Mouse (Mus musculus): ENCODE data around the gene Psmb8. TPM values are rescaled to one million over a fixed set of nuclear protein-coding genes. Genes with fewer than 3 reads are reported as not detected.
"Not testable (repeated sequence)": the region's sequence is repeated elsewhere in the genome, so short reads cannot be mapped to it uniquely, and the experiment has no call there.

Psmb8 gene
- polyA plus RNA-seq, 1 experiment from 2014 or later, result 1.5 TPM

DNA sequence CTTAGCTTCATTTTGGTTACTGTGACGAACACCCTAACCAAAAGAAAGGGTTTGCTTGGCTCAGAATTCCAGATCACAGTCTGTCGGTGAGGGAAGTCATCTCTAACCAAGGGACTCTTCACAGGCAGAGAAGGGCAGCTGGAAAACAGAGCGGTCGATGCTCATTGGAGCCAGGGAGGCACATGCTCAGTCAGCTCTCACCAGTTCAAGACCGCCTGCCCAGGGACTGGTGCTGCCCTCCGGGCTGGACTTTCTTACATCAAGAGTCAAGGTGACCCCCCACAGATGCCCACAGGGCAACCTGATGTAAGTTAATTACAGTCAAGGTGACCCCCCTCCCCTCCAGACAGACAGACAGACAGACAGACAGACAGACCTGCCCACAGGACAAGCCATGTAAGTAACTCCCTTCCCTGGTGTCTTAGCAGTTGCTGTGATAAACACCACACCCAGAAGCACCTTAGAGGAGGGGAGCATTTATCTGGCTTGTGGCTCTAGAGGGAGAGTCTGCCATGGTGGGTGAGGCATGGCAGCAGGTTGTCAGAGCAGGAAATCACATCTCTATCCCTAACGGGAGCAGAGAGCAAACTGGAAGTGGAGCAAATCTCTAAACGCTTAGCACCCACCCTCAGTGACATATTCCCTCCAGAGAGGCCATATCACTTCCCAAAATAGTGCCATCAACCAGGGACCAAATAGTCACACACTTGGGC lies 19.9 kb downstream of the Psmb8 start:
- Histone ChIP-seq H3K9me3 (ENCODE audit: control insufficient read depth, low read length) (no peaks in the 10 kb centered on the region), H3K9ac (replicated peaks; ENCODE audit: low read depth, low read length) (no peak overlapping the region), H3K27me3 (replicated peaks; ENCODE audit: control insufficient read depth, insufficient read depth, low read length) (peaks cover 15% of the 10 kb centered on the region), H3K4me1 (replicated peaks; ENCODE audit: control insufficient read depth, insufficient read depth, low read length) (no peaks in the 10 kb centered on the region), H3K27ac (ENCODE audit: low read length) (no peak overlapping the region), H3K4me2 (ENCODE audit: low read length) (no peak overlapping the region), H3K36me3 (ENCODE audit: control insufficient read depth, insufficient read depth) (no peaks in the 10 kb centered on the region), H3K4me3 (replicated peaks; ENCODE audit: low read length) (no peak overlapping the region)
- no peak for ATAC-seq
- WGBS, result 87% methylated on average over 8 of the region's 8 CpGs

- Histone ChIP-seq H3K9ac (replicated peaks; ENCODE audit: low read depth, low read length) (no peak overlapping the region), H3K4me3 (replicated peaks; ENCODE audit: low read length) (no peak overlapping the region), H3K27ac (ENCODE audit: low read length) (no peak overlapping the region), H3K27me3 (replicated peaks; ENCODE audit: control insufficient read depth, insufficient read depth, low read length) (peaks cover 12% of the 10 kb centered on the region), H3K36me3 (ENCODE audit: control insufficient read depth, insufficient read depth) (no peaks in the 10 kb centered on the region), H3K9me3 (ENCODE audit: control insufficient read depth, low read length) (no peaks in the 10 kb centered on the region), H3K4me2 (ENCODE audit: low read length) (no peak overlapping the region), H3K4me1 (replicated peaks; ENCODE audit: control insufficient read depth, insufficient read depth, low read length) (no peaks in the 10 kb centered on the region)
- WGBS, result 88% methylated on average over 5 of the region's 5 CpGs
- no peak for ATAC-seq
These were observed 20.5 kb downstream of the Psmb8 start for GRCm38 (mm10) chr17:34217986-34218385.

GRCm38 (mm10) chr17:34218675-34219074 lies 21.2 kb downstream of the Psmb8 start:
- Histone ChIP-seq H3K4me2 (ENCODE audit: low read length) (no peak overlapping the region), H3K9ac (replicated peaks; ENCODE audit: low read depth, low read length) (no peak overlapping the region), H3K4me1 (replicated peaks; ENCODE audit: control insufficient read depth, insufficient read depth, low read length) (no peaks in the 10 kb centered on the region), H3K4me3 (replicated peaks; ENCODE audit: low read length) (no peak overlapping the region), H3K36me3 (ENCODE audit: control insufficient read depth, insufficient read depth) (no peaks in the 10 kb centered on the region), H3K9me3 (ENCODE audit: control insufficient read depth, low read length) (no peaks in the 10 kb centered on the region), H3K27me3 (replicated peaks; ENCODE audit: control insufficient read depth, insufficient read depth, low read length) (peaks cover 9% of the 10 kb centered on the region; the same call in 1 of the 2 replicates), H3K27ac (ENCODE audit: low read length) (no peak overlapping the region)
- ATAC-seq, result no peak
- 62% methylated on average over 11 of the region's 11 CpGs for WGBS

DNA sequence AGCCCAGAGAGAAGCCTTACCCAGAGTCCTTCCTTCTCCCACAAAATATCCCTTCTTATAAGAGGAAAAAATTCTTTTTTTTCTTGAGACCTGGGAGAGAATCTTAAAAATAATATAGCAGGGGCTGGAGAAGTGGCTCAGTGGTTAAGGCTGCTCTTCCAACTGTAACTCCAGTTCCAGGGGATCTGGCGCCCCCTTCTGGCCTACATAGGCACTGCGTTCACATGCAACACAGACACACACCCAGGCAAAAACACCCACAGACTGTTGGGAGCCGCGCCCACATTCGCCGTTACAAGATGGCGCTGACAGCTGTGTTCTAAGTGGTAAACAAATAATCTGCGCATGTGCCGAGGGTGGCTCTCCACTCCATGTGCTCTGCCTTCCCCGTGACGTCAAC lies 21.6 kb downstream of the Psmb8 start:
- H3K4me2 ChIP-seq (ENCODE audit: low read length); H3K4me1 ChIP-seq (replicated peaks; ENCODE audit: control insufficient read depth, insufficient read depth, low read length); H3K4me3 ChIP-seq (replicated peaks; ENCODE audit: low read length); H3K9ac ChIP-seq (replicated peaks; ENCODE audit: low read depth, low read length); H3K27me3 ChIP-seq (replicated peaks; ENCODE audit: control insufficient read depth, insufficient read depth, low read length); ATAC-seq; H3K27ac ChIP-seq (ENCODE audit: low read length); H3K36me3 ChIP-seq (ENCODE audit: control insufficient read depth, insufficient read depth); H3K9me3 ChIP-seq (ENCODE audit: control insufficient read depth, low read length): not testable (repeated sequence)
- 91% methylated on average over 7 of the region's 11 CpGs for WGBS

DNA sequence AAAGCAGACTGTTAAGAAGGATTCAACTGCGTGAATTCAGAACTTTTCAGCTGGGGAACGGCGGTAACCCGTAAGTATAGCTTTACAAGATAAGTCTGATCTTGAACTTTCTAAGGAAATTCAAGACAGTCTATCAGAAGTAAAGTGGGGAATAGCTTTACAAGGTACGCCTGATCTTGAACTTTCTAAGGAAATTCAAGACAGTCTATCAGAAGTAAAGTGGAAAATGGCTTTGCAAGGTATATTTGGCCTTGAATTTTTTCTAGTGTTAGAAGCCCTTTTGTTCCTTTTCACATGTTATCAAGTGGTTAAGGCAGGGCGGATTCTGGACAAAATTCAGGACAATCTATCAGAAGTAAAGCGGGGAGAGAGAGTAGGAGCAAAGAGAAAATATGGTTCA lies 22.3 kb downstream of the Psmb8 start:
- H3K9me3 ChIP-seq (ENCODE audit: control insufficient read depth, low read length); H3K4me1 ChIP-seq (replicated peaks; ENCODE audit: control insufficient read depth, insufficient read depth, low read length); H3K36me3 ChIP-seq (ENCODE audit: control insufficient read depth, insufficient read depth); ATAC-seq; H3K27ac ChIP-seq (ENCODE audit: low read length); H3K4me3 ChIP-seq (replicated peaks; ENCODE audit: low read length); H3K27me3 ChIP-seq (replicated peaks; ENCODE audit: control insufficient read depth, insufficient read depth, low read length); H3K4me2 ChIP-seq (ENCODE audit: low read length); H3K9ac ChIP-seq (replicated peaks; ENCODE audit: low read depth, low read length): not testable (repeated sequence)
- WGBS, result 92% methylated on average over 3 of the region's 7 CpGs

- H3K4me1 ChIP-seq (replicated peaks; ENCODE audit: control insufficient read depth, insufficient read depth, low read length); H3K9ac ChIP-seq (replicated peaks; ENCODE audit: low read depth, low read length); H3K27me3 ChIP-seq (replicated peaks; ENCODE audit: control insufficient read depth, insufficient read depth, low read length); H3K36me3 ChIP-seq (ENCODE audit: control insufficient read depth, insufficient read depth); H3K4me2 ChIP-seq (ENCODE audit: low read length); H3K9me3 ChIP-seq (ENCODE audit: control insufficient read depth, low read length); ATAC-seq; H3K4me3 ChIP-seq (replicated peaks; ENCODE audit: low read length); H3K27ac ChIP-seq (ENCODE audit: low read length): not testable (repeated sequence)
- WGBS, result 100% methylated on average over 3 of the region's 16 CpGs
These were observed 22.9 kb downstream of the Psmb8 start for GRCm38 (mm10) chr17:34220401-34220800.

- Histone ChIP-seq H3K27ac (ENCODE audit: low read length) (no peak overlapping the region), H3K36me3 (ENCODE audit: control insufficient read depth, insufficient read depth) (no peaks in the 10 kb centered on the region), H3K27me3 (replicated peaks; ENCODE audit: control insufficient read depth, insufficient read depth, low read length) (no peaks in the 10 kb centered on the region), H3K4me1 (replicated peaks; ENCODE audit: control insufficient read depth, insufficient read depth, low read length) (no peaks in the 10 kb centered on the region), H3K4me3 (replicated peaks; ENCODE audit: low read length) (no peak overlapping the region), H3K9me3 (ENCODE audit: control insufficient read depth, low read length) (no peaks in the 10 kb centered on the region), H3K4me2 (ENCODE audit: low read length) (no peak overlapping the region), H3K9ac (replicated peaks; ENCODE audit: low read depth, low read length) (no peak overlapping the region)
- no peak for ATAC-seq
- 96% methylated on average over 3 of the region's 3 CpGs for WGBS
These were observed 27.3 kb downstream of the Psmb8 start for GRCm38 (mm10) chr17:34224816-34225215.

- no peaks in the 10 kb centered on the region for H3K36me3 ChIP-seq (ENCODE audit: control insufficient read depth, insufficient read depth)
- no peaks in the 10 kb centered on the region for H3K4me1 ChIP-seq (replicated peaks; ENCODE audit: control insufficient read depth, insufficient read depth, low read length)
- H3K9ac ChIP-seq (replicated peaks; ENCODE audit: low read depth, low read length), result no peak overlapping the region
- WGBS, result 96% methylated on average over 8 of the region's 8 CpGs
- no peak overlapping the region for H3K4me3 ChIP-seq (replicated peaks; ENCODE audit: low read length)
- no peaks in the 10 kb centered on the region for H3K27me3 ChIP-seq (replicated peaks; ENCODE audit: control insufficient read depth, insufficient read depth, low read length)
- no peak overlapping the region for H3K4me2 ChIP-seq (ENCODE audit: low read length)
- no peaks in the 10 kb centered on the region for H3K9me3 ChIP-seq (ENCODE audit: control insufficient read depth, low read length)
- no peak overlapping the region for H3K27ac ChIP-seq (ENCODE audit: low read length)
- no peak for ATAC-seq
These were observed 27.9 kb downstream of the Psmb8 start for GRCm38 (mm10) chr17:34225426-34225825.

DNA sequence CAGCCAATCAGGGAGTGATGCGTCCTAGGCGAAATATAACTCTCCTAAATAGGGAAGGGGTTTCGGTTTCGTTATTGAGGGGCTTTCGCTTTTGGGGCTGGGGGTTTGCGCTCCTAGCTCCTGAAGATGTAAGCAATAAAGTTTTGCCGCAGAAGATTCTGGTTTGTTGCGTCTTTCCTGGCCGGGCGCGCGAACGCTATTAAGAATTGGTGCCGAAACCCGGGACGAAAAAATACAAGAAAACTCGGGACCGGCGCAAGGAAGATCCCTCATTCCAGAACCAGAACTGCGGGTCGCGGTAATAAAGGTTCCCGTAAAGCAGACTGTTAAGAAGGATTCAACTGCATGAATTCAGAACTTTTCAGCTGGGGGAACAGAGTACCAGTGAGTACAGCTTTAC lies 28.4 kb downstream of the Psmb8 start:
- H3K9ac ChIP-seq (replicated peaks; ENCODE audit: low read depth, low read length); ATAC-seq: not testable (repeated sequence)
- WGBS, result 97% methylated on average over 13 of the region's 23 CpGs

DNA sequence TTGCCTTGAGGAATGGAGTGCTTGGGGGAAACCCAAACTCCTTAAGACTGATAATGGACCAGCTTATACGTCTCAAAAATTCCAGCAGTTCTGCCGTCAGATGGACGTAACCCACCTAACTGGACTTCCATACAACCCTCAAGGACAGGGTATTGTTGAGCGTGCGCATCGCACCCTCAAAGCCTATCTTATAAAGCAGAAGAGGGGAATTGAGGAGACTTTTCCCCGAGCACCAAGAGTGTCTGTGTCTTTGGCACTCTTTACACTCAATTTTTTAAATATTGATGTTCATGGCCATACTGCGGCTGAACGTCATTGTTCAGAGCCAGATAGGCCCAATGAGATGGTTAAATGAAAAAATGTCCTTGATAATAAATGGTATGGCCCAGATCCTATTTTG lies 33.5 kb downstream of the Psmb8 start:
- H3K9ac ChIP-seq (replicated peaks; ENCODE audit: low read depth, low read length); H3K4me3 ChIP-seq (replicated peaks; ENCODE audit: low read length); H3K4me2 ChIP-seq (ENCODE audit: low read length); H3K36me3 ChIP-seq (ENCODE audit: control insufficient read depth, insufficient read depth); H3K27ac ChIP-seq (ENCODE audit: low read length); ATAC-seq; H3K9me3 ChIP-seq (ENCODE audit: control insufficient read depth, low read length); H3K4me1 ChIP-seq (replicated peaks; ENCODE audit: control insufficient read depth, insufficient read depth, low read length); H3K27me3 ChIP-seq (replicated peaks; ENCODE audit: control insufficient read depth, insufficient read depth, low read length): not testable (repeated sequence)
- WGBS, result 93% methylated on average over 5 of the region's 9 CpGs

More for the DNA sequence above, 28.4 kb downstream of the Psmb8 start:
- not testable (repeated sequence) for H3K9me3 ChIP-seq (ENCODE audit: control insufficient read depth, low read length); H3K4me1 ChIP-seq (replicated peaks; ENCODE audit: control insufficient read depth, insufficient read depth, low read length); H3K4me3 ChIP-seq (replicated peaks; ENCODE audit: low read length); H3K27ac ChIP-seq (ENCODE audit: low read length); H3K27me3 ChIP-seq (replicated peaks; ENCODE audit: control insufficient read depth, insufficient read depth, low read length); H3K4me2 ChIP-seq (ENCODE audit: low read length); H3K36me3 ChIP-seq (ENCODE audit: control insufficient read depth, insufficient read depth)
